Mouse (Mus musculus): ENCODE data around the gene Six5. TPM values are rescaled to one million over a fixed set of nuclear protein-coding genes. Genes with fewer than 3 reads are reported as not detected.

Six5 gene
- 1.6 TPM for polyA plus RNA-seq (2012; fragmentation: generic; extraction: Trizol)
- long read RNA-seq, experiment 1, partial matches to known transcripts, result 0 of 1 reads
- long read RNA-seq, experiment 1, other reads (novel, unspliced or antisense), result 1 of 1 reads
- long read RNA-seq, experiment 2, partial matches to known transcripts, result 0 of 2 reads
- long read RNA-seq, experiment 2, other reads (novel, unspliced or antisense), result 0 of 2 reads

DNA sequence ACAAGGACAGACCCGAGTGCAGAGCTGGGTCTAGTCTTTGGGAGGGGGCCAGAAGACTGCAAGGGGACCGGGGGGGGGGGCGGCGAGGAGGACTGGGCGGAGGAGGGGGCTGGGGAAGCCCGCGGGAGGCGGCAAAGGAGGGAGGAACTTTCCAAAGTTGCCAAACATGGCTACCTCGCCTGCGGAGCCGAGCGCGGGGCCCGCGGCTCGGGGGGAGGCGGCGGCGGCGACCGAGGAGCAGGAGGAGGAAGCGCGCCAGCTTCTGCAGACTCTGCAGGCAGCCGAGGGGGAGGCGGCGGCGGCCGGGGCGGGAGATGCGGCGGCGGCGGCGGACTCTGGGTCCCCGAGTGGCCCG is at the start of gene Six5:
Gene Six5, plus strand, starts transcription at position 124 of the 355 bp plus-strand sequence.
- Histone ChIP-seq H3K36me3 (ENCODE audit: control insufficient read depth, insufficient read depth) (peaks cover 21% of the 10 kb centered on the region), H3K4me3 (ENCODE audit: insufficient read depth, poor library complexity, severe bottlenecking) (peak within 1 kb of the TSS; percentile 29), H3K79me3 (ENCODE audit: low read depth) (no peaks in the 10 kb centered on the region), H3K79me2 (ENCODE audit: control insufficient read depth, insufficient read depth) (no peaks in the 10 kb centered on the region), H3ac (ENCODE audit: control insufficient read depth, insufficient read length, low read depth) (peak within 1 kb of the TSS; percentile 80), H3K27me3 (ENCODE audit: control insufficient read depth, insufficient read depth, insufficient read length) (no peaks in the 10 kb centered on the region)
- no peak for TF ChIP-seq CTCF (IDR thresholded peaks at IDR 0.05; ENCODE audit: control insufficient read depth, insufficient read depth, insufficient read length)
- TF ChIP-seq FOSL1 (IDR thresholded peaks at IDR 0.05; ENCODE audit: insufficient read depth, low read length, poor library complexity, severe bottlenecking), result no peak
- TF ChIP-seq MAX (IDR thresholded peaks at IDR 0.05), result no peak
- no peak for TF ChIP-seq MYOG (IDR thresholded peaks at IDR 0.05; ENCODE audit: control insufficient read depth, extremely low read depth, insufficient read length)
- TF ChIP-seq MYOD1 (IDR thresholded peaks at IDR 0.05; ENCODE audit: control insufficient read depth, insufficient read length, low read depth), result no peak
- TF ChIP-seq USF1 (IDR thresholded peaks at IDR 0.05; ENCODE audit: low read depth), result no peak
- TF ChIP-seq CEBPB (IDR thresholded peaks at IDR 0.05; ENCODE audit: low read depth), result no peak

DNA sequence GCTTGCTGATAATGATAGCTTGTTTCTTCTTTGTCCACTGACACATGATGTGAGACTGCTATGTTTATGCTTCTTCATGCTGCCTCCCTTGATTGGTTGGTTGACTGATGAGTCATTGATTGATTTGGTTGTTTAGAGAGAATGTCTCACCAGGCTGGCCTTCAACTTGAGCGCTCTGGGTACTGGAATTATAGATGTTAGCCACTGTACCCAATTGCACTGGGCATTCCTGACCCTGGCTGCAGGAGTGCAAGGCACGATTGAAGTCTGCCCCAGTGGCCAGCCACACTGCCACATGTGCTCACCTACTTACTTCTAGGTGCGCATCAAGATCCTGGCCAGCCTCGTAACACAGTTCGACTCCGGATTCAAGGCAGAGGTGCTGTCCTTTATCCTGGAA is 49.8 kb upstream of the Six5 start:
- no peak for TF ChIP-seq CEBPB (IDR thresholded peaks at IDR 0.05; ENCODE audit: low read depth)
- TF ChIP-seq MYOG (IDR thresholded peaks at IDR 0.05; ENCODE audit: control insufficient read depth, extremely low read depth, insufficient read length), result no peak
- TF ChIP-seq FOSL1 (IDR thresholded peaks at IDR 0.05; ENCODE audit: insufficient read depth, low read length, poor library complexity, severe bottlenecking), result no peak
- no peak for TF ChIP-seq MYOD1 (IDR thresholded peaks at IDR 0.05; ENCODE audit: control insufficient read depth, insufficient read length, low read depth)
- TF ChIP-seq USF1 (IDR thresholded peaks at IDR 0.05; ENCODE audit: low read depth), result no peak
- no peak for TF ChIP-seq CTCF (IDR thresholded peaks at IDR 0.05; ENCODE audit: control insufficient read depth, insufficient read depth, insufficient read length)
- no peak for TF ChIP-seq MAX (IDR thresholded peaks at IDR 0.05)
- peaks cover 34% of the 10 kb centered on the region for H3K36me3 ChIP-seq (ENCODE audit: control insufficient read depth, insufficient read depth)
- H3K79me3 ChIP-seq (ENCODE audit: low read depth), result no peaks in the 10 kb centered on the region
- H3K27me3 ChIP-seq (ENCODE audit: control insufficient read depth, insufficient read depth, insufficient read length), result no peaks in the 10 kb centered on the region
- no peak overlapping the region for H3K4me3 ChIP-seq (ENCODE audit: insufficient read depth, poor library complexity, severe bottlenecking)
- no peak overlapping the region for H3ac ChIP-seq (ENCODE audit: control insufficient read depth, insufficient read length, low read depth)
- no peaks in the 10 kb centered on the region for H3K79me2 ChIP-seq (ENCODE audit: control insufficient read depth, insufficient read depth)

DNA sequence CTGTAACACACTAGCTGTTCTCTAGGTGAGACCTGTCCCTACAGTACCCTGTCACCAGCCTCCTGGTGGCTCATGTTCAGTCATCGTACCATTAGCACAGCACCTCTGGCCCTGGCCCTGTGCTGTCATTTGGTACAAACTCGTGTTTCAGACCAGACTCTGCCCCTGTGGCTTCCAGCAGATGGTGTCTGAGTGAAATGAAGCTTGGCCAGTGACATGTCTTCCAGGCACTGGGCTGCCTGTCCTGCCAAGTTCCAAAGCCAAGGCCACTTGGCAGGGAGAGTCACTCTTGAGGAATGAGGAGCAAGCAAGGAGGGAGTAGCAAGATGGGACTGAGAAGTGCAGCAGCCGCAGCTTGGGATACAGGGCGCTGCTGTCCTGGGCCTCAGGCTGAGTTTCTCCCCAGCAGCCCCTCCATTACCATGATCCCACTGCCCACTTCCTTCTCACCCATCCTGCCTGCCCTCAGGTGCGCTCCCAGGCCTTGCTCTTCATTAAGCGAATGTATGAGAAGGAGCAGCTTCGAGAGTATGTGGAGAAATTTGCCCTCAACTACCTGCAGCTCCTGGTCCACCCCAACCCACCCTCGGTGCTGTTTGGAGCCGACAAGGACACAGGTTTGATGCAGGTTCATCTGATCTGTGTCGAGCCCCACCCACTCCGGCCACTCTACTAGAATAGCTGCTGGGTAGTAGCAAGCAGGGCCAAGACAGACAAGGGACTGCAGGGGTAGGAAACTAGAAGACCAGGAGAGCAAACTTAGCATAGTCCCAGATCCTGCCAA is 47.9 kb upstream of the Six5 start:
- Histone ChIP-seq H3K4me3 (ENCODE audit: insufficient read depth, poor library complexity, severe bottlenecking) (no peak overlapping the region), H3K36me3 (ENCODE audit: control insufficient read depth, insufficient read depth) (peaks cover 36% of the 10 kb centered on the region), H3K27me3 (ENCODE audit: control insufficient read depth, insufficient read depth, insufficient read length) (no peaks in the 10 kb centered on the region), H3K79me2 (ENCODE audit: control insufficient read depth, insufficient read depth) (no peaks in the 10 kb centered on the region), H3K79me3 (ENCODE audit: low read depth) (no peaks in the 10 kb centered on the region), H3ac (ENCODE audit: control insufficient read depth, insufficient read length, low read depth) (no peak overlapping the region)
- TF ChIP-seq USF1 (IDR thresholded peaks at IDR 0.05; ENCODE audit: low read depth) (no peak), MAX (IDR thresholded peaks at IDR 0.05) (no peak), MYOD1 (IDR thresholded peaks at IDR 0.05; ENCODE audit: control insufficient read depth, insufficient read length, low read depth) (no peak)

DNA sequence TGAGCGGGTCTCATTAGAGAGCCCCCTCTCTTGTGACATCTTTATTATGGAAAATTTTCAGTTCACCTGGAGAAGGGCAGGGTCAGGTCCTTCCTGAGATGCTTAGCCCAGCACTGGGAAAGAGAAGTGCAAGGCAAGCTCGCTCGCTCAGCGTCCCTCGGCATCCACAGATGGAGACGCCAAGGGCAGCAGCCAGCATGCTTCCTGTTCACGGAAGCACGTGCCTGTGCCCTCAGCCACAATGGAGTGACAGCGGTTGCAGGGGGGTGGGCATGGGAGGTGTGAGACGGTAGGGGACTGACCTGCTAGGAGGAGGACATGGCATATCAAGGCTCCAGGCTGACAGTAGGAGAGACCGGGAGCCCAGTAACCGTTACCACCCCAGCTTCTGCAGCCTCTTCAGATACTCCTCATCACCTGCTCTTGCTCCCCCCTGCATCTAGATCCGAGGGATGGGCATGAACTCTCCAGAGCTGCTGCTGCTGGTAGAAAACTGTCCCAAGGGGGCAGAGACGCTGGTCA is 46.3 kb upstream of the Six5 start:
- Histone ChIP-seq H3K79me2 (ENCODE audit: control insufficient read depth, insufficient read depth) (no peaks in the 10 kb centered on the region), H3K36me3 (ENCODE audit: control insufficient read depth, insufficient read depth) (peaks cover 31% of the 10 kb centered on the region)

DNA sequence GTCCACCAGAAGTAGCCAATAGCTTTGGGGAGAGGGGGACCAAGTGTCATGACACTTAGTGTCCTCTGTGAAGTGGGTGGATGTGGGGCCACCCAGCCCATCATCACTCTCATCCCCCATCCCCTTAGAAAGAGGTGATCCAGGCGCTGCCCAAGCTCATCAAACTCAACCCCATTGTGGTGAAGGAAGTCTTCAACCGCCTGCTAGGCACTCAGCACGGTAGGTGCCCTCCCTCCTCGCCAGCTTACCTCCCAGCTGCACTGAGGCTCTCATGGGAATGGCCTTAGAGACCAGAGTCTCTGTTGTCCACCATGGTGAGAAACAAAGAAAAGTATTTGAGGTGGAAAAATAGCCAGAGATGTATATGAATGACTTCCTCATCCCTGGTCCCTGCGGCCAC is 45.1 kb upstream of the Six5 start:
- H3ac ChIP-seq (ENCODE audit: control insufficient read depth, insufficient read length, low read depth), result no peak overlapping the region
- no peaks in the 10 kb centered on the region for H3K79me3 ChIP-seq (ENCODE audit: low read depth)
- TF ChIP-seq CTCF (IDR thresholded peaks at IDR 0.05; ENCODE audit: control insufficient read depth, insufficient read depth, insufficient read length) (no peak), MYOG (IDR thresholded peaks at IDR 0.05; ENCODE audit: control insufficient read depth, extremely low read depth, insufficient read length) (no peak)
- no peaks in the 10 kb centered on the region for H3K79me2 ChIP-seq (ENCODE audit: control insufficient read depth, insufficient read depth)
- peaks cover 26% of the 10 kb centered on the region for H3K36me3 ChIP-seq (ENCODE audit: control insufficient read depth, insufficient read depth)
- no peak overlapping the region for H3K4me3 ChIP-seq (ENCODE audit: insufficient read depth, poor library complexity, severe bottlenecking)
- H3K27me3 ChIP-seq (ENCODE audit: control insufficient read depth, insufficient read depth, insufficient read length), result no peaks in the 10 kb centered on the region

More for the DNA sequence above, 46.3 kb upstream of the Six5 start:
- no peak overlapping the region for H3ac ChIP-seq (ENCODE audit: control insufficient read depth, insufficient read length, low read depth)
- no peak for TF ChIP-seq USF1 (IDR thresholded peaks at IDR 0.05; ENCODE audit: low read depth)
- TF ChIP-seq MYOG (IDR thresholded peaks at IDR 0.05; ENCODE audit: control insufficient read depth, extremely low read depth, insufficient read length), result no peak
- no peak for TF ChIP-seq MYOD1 (IDR thresholded peaks at IDR 0.05; ENCODE audit: control insufficient read depth, insufficient read length, low read depth)
- no peak for TF ChIP-seq CTCF (IDR thresholded peaks at IDR 0.05; ENCODE audit: control insufficient read depth, insufficient read depth, insufficient read length)
- H3K4me3 ChIP-seq (ENCODE audit: insufficient read depth, poor library complexity, severe bottlenecking), result no peak overlapping the region
- no peaks in the 10 kb centered on the region for H3K79me3 ChIP-seq (ENCODE audit: low read depth)
- no peaks in the 10 kb centered on the region for H3K27me3 ChIP-seq (ENCODE audit: control insufficient read depth, insufficient read depth, insufficient read length)

DNA sequence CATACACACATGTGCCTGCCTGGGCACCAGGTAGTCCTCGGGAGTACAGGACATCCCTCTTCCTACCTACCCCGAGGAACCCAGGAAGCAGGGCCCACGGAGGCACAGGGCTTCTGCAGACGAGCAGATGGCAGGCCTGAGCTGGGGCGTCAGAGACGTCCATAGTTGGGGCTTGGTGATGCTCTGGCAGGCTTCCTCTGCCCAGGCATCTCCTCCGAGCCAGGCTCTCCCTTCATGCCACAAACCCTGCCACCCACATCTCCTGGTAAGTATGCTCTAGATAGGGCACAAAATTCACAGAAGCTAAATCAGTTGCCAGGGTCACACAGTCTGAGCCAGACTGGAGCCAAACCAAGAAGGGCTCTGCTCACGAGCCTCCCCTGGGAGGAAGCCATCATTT is 44.2 kb upstream of the Six5 start:
- H3K79me3 ChIP-seq (ENCODE audit: low read depth), result no peaks in the 10 kb centered on the region
- no peaks in the 10 kb centered on the region for H3K27me3 ChIP-seq (ENCODE audit: control insufficient read depth, insufficient read depth, insufficient read length)
- no peak overlapping the region for H3K4me3 ChIP-seq (ENCODE audit: insufficient read depth, poor library complexity, severe bottlenecking)
- H3K79me2 ChIP-seq (ENCODE audit: control insufficient read depth, insufficient read depth), result no peaks in the 10 kb centered on the region
- peaks cover 22% of the 10 kb centered on the region for H3K36me3 ChIP-seq (ENCODE audit: control insufficient read depth, insufficient read depth)
- no peak for TF ChIP-seq MYOD1 (IDR thresholded peaks at IDR 0.05; ENCODE audit: control insufficient read depth, insufficient read length, low read depth)
- no peak for TF ChIP-seq CEBPB (IDR thresholded peaks at IDR 0.05; ENCODE audit: low read depth)
- TF ChIP-seq FOSL1 (IDR thresholded peaks at IDR 0.05; ENCODE audit: insufficient read depth, low read length, poor library complexity, severe bottlenecking), result no peak
- no peak for TF ChIP-seq MYOG (IDR thresholded peaks at IDR 0.05; ENCODE audit: control insufficient read depth, extremely low read depth, insufficient read length)
- no peak for TF ChIP-seq CTCF (IDR thresholded peaks at IDR 0.05; ENCODE audit: control insufficient read depth, insufficient read depth, insufficient read length)
- no peak for TF ChIP-seq USF1 (IDR thresholded peaks at IDR 0.05; ENCODE audit: low read depth)
- no peak for TF ChIP-seq MAX (IDR thresholded peaks at IDR 0.05)
- no peak overlapping the region for H3ac ChIP-seq (ENCODE audit: control insufficient read depth, insufficient read length, low read depth)
